In the genomic region with DNA sequence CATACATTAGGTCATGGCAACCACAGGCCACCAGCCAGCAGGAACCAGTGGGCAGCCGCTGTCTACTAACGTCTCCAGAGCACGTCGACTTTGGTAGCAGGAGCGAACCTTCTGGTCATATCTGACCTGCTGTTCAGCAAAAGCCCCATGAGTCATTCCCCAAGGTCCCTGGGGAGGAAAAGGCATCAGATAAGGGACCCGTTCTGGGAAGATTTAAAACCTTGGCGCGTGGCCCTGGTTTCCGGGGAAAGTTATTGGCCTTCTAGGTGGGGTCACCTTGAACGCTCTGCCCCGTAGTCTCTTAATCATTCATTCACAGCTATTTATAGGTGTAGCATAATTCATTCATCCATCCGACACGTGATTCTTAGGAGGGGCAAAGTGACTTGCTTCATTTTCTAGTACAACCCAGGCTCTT, we compare ENCODE assay signal across 9 mouse cellular contexts. TPM values are rescaled to one million over a fixed set of nuclear protein-coding genes. Genes with fewer than 3 reads are reported as not detected.
A peak's percentile ranks its signal among the peaks of the same experiment; 100 is the strongest.
DNase-seq lines count a peak whose midpoint lies in the region; ATAC-seq lines count a peak whose summit lies in the region.
"Had no signal": no experiment of that assay in that cellular context is flagged by ENCODE, and none has a peak within 500 bp of the region (broad histone marks: within the 10 kb centered on the region; RNA-seq: fewer than 3 reads in every experiment).

No protein-coding gene starts in this region.

- no peaks in the 10 kb centered on the region for H3K36me3 ChIP-seq in intestine, embryonic 15.5 days
- no peaks in the 10 kb centered on the region for H3K36me3 ChIP-seq in stomach, embryonic 14.5 days (ENCODE audit: control insufficient read depth, insufficient read depth, low read length)
- H3K36me3 ChIP-seq: lung, embryonic 15.5 days had no signal

- intact Hi-C loops in gastrocnemius, postnatal 14 days (cut with DNase I; ENCODE audit: low total_unique reads), result no loop called here

- peaks cover 17% of the 10 kb centered on the region for H3K4me1 ChIP-seq in intestine, embryonic 15.5 days (replicated peaks)
- peaks cover 4% of the 10 kb centered on the region; the same call in 1 of the 2 replicates for H3K4me1 ChIP-seq in stomach, embryonic 14.5 days (ENCODE audit: control insufficient read depth, insufficient read depth, low read length)

- H3K9ac ChIP-seq in intestine, embryonic 15.5 days, result no peak overlapping the region
- H3K9ac ChIP-seq in stomach, embryonic 14.5 days (replicated peaks; ENCODE audit: low read depth, low read length), result no peak overlapping the region
- H3K9ac ChIP-seq: lung, embryonic 15.5 days had no signal

- no peak overlapping the region for H3K4me3 ChIP-seq in intestine, embryonic 15.5 days (replicated peaks)
- H3K4me3 ChIP-seq in stomach, embryonic 14.5 days (ENCODE audit: low read depth, low read length), result no peak overlapping the region
- H3K4me3 ChIP-seq: lung, embryonic 15.5 days had no signal

- H3K27ac ChIP-seq in intestine, embryonic 15.5 days, result no peak overlapping the region
- no peak overlapping the region for H3K27ac ChIP-seq in stomach, embryonic 14.5 days (ENCODE audit: low read length)
- H3K27ac ChIP-seq: lung, embryonic 15.5 days had no signal

- no peaks in the 10 kb centered on the region for H3K9me3 ChIP-seq in intestine, embryonic 15.5 days
- H3K9me3 ChIP-seq in stomach, embryonic 14.5 days (ENCODE audit: control insufficient read depth, low read depth, low read length), result no peaks in the 10 kb centered on the region
- H3K9me3 ChIP-seq: lung, embryonic 15.5 days had no signal

- 46% methylated on average over 13 of the region's 13 CpGs for WGBS in intestine, embryonic 15.5 days
- WGBS in stomach, embryonic 14.5 days, result 62% methylated on average over 13 of the region's 13 CpGs

- peak; percentile 77 for ATAC-seq in intestine, embryonic 15.5 days
- ATAC-seq in stomach, embryonic 14.5 days (ENCODE audit: insufficient number of reproducible peaks, insufficient read depth, low FRiP score, low read depth), result peak; percentile 28; the same call in 1 of the 2 replicates

- H3K27me3 ChIP-seq in intestine, embryonic 15.5 days (replicated peaks), result no peaks in the 10 kb centered on the region
- H3K27me3 ChIP-seq in stomach, embryonic 14.5 days (ENCODE audit: control insufficient read depth, insufficient read depth, low read length), result no peaks in the 10 kb centered on the region
- H3K27me3 ChIP-seq: lung, embryonic 15.5 days had no signal

- H3K4me2 ChIP-seq in intestine, embryonic 15.5 days (replicated peaks), result no peak overlapping the region
- no peak overlapping the region for H3K4me2 ChIP-seq in stomach, embryonic 14.5 days (replicated peaks; ENCODE audit: low read depth, low read length)
- H3K4me2 ChIP-seq: lung, embryonic 15.5 days had no signal

- peak; percentile 35 for DNase-seq in gastrocnemius, postnatal 14 days
- no peak for DNase-seq in gastrocnemius, postnatal 4 days (ENCODE audit: low spot score in 2 of 2)
- peak; percentile 97 for DNase-seq in adrenal gland, postnatal 14 days
- no peak for DNase-seq in thymus, postnatal 4 days
- no peak for DNase-seq in lung, postnatal 4 days
- no peak for DNase-seq in T-cell, adult 2 months (ENCODE audit: low spot score)

RNA-seq across cellular contexts. Expression of a gene that starts 34.7 kb away (rescaled TPM):
- total RNA-seq in gastrocnemius, postnatal 14 days (2021), result 10 to 100 TPM; 15.0 to 17.6 TPM
- total RNA-seq in gastrocnemius, postnatal 4 days (2021), result 10 to 100 TPM; 40.0 to 41.0 TPM
- 75.6 and 77.7 TPM in 2 replicates for total RNA-seq in adrenal gland, postnatal 14 days (2021)
- polyA plus RNA-seq in intestine, embryonic 15.5 days (2015; fragmentation: Nextera tagmentation; extraction: Ambion mirVana), result 9.6 and 10.8 TPM in 2 replicates
- 10.1 and 16.0 TPM in 2 replicates for polyA plus RNA-seq in stomach, embryonic 14.5 days (2014; fragmentation: Nextera tagmentation; extraction: Ambion mirVana)

RNA-seq across cellular contexts. Expression of a gene that starts 37.8 kb away (rescaled TPM):
- 10 to 100 TPM; 24.5 to 24.6 TPM for total RNA-seq in gastrocnemius, postnatal 14 days (2021)
- 10 to 100 TPM; 28.4 to 32.3 TPM for total RNA-seq in gastrocnemius, postnatal 4 days (2021)
- 32.1 and 38.2 TPM in 2 replicates for total RNA-seq in adrenal gland, postnatal 14 days (2021)
- polyA plus RNA-seq in intestine, embryonic 15.5 days (2015; fragmentation: Nextera tagmentation; extraction: Ambion mirVana), result 19.9 and 21.7 TPM in 2 replicates
- 26.2 and 27.5 TPM in 2 replicates for polyA plus RNA-seq in stomach, embryonic 14.5 days (2014; fragmentation: Nextera tagmentation; extraction: Ambion mirVana)

Comparison
In these comparisons a context has a peak if more than half of its experiments do, and no peak if none do; other contexts are left out.
1. DNase-seq: peak in gastrocnemius, postnatal 14 days (single experiment) and adrenal gland, postnatal 14 days (single experiment); none in gastrocnemius, postnatal 4 days (0 of 2), thymus, postnatal 4 days (single experiment), lung, postnatal 4 days (0 of 2) and T-cell, adult 2 months (single experiment).